Mouse (Mus musculus): ENCODE results near the gene Epas1.

The Epas1 gene

GRCm38 (mm10) chr17:86757621-86758020, 4.1 kb downstream of the Epas1 start:
- DNase-seq = no peak

GRCm38 (mm10) chr17:86761859-86762258, 8.4 kb downstream of the Epas1 start:
- DNase-seq = no peak

GRCm38 (mm10) chr17:86762479-86763242, 9.2 kb downstream of the Epas1 start:
- DNase-seq = no peak

GRCm38 (mm10) chr17:86765762-86766404, 12.4 kb downstream of the Epas1 start:
- DNase-seq = no peak

- no peak for DNase-seq
These were observed 12.9 kb downstream of the Epas1 start for GRCm38 (mm10) chr17:86766412-86766811.

GRCm38 (mm10) chr17:86768596-86768995, 15.1 kb downstream of the Epas1 start:
- no peak for DNase-seq

- no peak for DNase-seq
These were observed 16.1 kb downstream of the Epas1 start for GRCm38 (mm10) chr17:86769330-86770211.

GRCm38 (mm10) chr17:86770848-86771247, 17.3 kb downstream of the Epas1 start:
- DNase-seq = no peak

GRCm38 (mm10) chr17:86772035-86772434, 18.5 kb downstream of the Epas1 start:
- no peak for DNase-seq

GRCm38 (mm10) chr17:86772929-86773588, 19.6 kb downstream of the Epas1 start:
- DNase-seq = no peak

GRCm38 (mm10) chr17:86776538-86776937, 23.0 kb downstream of the Epas1 start:
- DNase-seq = no peak

- DNase-seq = no peak
These were observed 24.6 kb downstream of the Epas1 start for GRCm38 (mm10) chr17:86778147-86778546.

GRCm38 (mm10) chr17:86779191-86780130, 26.0 kb downstream of the Epas1 start:
- DNase-seq = no peak

- DNase-seq = no peak
These were observed 27.3 kb downstream of the Epas1 start for GRCm38 (mm10) chr17:86780708-86781318.

GRCm38 (mm10) chr17:86781755-86782400, 28.4 kb downstream of the Epas1 start:
- no peak for DNase-seq

GRCm38 (mm10) chr17:86784405-86784977, 31.0 kb downstream of the Epas1 start:
- DNase-seq = no peak

GRCm38 (mm10) chr17:86785612-86786011, 32.1 kb downstream of the Epas1 start:
- no peak for DNase-seq

- DNase-seq = no peak
These were observed 33.0 kb downstream of the Epas1 start for GRCm38 (mm10) chr17:86786496-86786895.

GRCm38 (mm10) chr17:86787805-86788204, 34.3 kb downstream of the Epas1 start:
- DNase-seq = no peak

- no peak for DNase-seq
These were observed 34.8 kb downstream of the Epas1 start for GRCm38 (mm10) chr17:86788316-86788715.
